Mouse (Mus musculus): ENCODE measurements around the gene Slco1a4.
"Not testable (repeated sequence)": the region's sequence is repeated elsewhere in the genome, so short reads cannot be mapped to it uniquely, and the experiment has no call there.

Slco1a4 gene

DNA sequence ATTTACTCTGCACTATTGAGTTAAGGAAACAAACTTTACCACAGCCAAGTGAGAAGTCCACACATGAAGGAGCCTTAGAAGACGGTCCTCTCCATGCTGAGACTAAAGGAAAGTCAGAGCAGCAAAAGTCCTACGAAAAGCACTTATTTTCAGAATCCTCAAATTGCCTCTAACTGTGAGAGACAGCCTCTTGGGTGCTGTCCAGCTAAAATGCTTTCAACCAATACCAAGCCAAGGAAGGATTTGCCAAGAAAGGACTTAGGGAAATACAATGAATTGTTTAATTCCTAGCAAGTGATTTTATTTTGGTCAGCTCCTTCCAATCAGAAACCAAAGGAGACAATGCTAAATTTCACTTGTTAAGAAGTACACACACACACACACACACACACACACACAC, at the start of gene Slco1a4:
Slco1a4 (minus strand) TSS at position 115 of the 400 bp plus-strand sequence.
- DNase-seq (ENCODE audit: low read depth, low spot score) = no peak

DNA sequence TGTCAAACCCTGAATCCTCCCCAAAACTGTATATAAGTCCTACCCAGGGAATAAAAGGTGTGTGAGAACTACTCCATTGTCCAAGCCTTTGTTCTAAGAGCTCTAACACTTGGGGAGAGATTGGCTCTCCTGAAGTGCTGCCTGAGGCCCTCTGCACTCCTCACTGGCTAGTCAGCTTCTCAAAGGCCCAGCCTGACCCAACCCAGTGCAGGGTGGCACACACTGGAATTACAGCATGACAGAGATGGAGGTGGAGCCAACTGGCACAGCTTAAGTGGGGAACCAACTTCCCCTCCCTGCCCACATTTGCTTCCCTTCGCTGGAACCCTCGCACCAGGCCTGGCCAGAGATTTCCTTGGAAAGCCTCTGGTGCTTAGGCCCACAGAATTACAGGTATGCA, 42.2 kb upstream of the Slco1a4 start:
- no peak for DNase-seq (ENCODE audit: low read depth, low spot score)

DNA sequence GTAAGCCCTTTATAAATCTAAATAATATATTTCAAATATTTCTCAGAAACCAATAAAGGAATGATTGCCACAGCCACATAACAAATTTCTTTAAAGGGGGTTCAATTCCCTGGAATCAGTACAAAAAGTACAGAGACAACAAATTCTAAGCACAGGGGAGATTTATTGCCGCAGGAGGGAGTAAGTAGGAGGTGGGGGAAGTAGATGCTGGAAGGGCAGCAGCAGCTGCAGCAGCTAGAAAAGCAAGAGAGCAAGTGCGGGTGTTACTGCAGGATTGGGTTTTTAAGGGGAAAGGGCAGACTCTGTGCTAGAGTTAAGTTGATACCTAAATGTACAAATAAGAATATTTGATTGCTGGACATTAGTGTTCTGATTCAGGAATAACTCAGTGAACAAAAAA, 33.7 kb upstream of the Slco1a4 start:
- no peak for DNase-seq (ENCODE audit: low read depth, low spot score)

DNA sequence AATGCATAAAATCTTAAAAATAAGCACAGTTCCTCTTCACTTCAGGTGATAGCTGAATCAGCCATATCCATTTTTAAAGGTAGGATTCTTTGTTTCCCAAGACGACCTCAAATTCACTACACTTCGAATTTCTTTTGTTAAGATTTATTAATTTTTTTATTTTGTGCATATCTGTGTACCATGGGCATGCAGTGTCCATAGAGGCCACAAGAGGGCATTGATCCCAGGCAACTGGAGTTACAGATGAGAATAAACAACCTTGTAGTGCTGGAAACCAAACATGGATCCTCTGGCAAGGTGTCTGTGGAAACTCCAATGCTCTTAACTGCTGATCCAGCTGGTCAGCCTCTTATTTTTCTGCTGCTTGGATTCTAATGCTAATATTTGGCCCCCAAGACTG, 32.2 kb upstream of the Slco1a4 start:
- DNase-seq (ENCODE audit: low read depth, low spot score) = no peak

DNA sequence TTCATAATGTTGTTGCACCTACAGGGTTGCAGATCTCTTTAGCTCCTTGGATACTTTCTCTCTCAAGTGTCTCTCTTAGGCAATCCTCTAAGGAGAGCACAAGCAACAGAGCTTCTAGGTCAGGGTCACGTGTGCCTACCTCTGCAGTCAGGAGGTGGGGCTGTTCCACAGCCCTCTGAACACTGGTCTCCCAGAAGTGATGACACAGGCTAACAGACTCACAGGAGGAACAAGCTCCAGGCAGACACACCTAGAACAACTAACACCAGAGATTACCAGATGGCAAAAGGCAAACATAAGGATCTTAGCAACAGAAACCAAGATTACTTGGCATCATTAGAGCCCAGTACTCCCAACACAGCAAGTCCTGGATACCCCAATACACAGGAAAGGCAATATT, 26.6 kb upstream of the Slco1a4 start:
- DNase-seq (ENCODE audit: low read depth, low spot score) = no peak

DNA sequence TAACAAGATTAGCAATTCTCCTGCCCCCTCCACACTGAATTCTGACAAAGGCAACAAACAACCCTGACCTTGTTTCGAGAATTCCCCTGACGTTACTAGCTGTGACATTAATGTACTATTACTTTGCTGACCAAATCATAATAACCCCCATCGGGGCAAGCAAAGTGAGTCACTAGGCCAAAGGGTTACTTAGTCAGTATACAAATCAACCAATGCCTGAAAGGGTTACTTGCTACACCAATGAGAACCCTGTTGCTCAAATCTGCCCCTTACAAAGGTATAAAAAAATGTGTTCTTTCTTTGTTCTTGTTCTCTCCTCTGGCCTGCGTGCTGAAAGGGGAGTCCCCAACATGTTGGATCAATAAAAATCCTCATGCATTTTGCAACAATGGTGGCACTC, 19.7 kb upstream of the Slco1a4 start:
- DNase-seq (ENCODE audit: low read depth, low spot score) = not testable (repeated sequence)

DNA sequence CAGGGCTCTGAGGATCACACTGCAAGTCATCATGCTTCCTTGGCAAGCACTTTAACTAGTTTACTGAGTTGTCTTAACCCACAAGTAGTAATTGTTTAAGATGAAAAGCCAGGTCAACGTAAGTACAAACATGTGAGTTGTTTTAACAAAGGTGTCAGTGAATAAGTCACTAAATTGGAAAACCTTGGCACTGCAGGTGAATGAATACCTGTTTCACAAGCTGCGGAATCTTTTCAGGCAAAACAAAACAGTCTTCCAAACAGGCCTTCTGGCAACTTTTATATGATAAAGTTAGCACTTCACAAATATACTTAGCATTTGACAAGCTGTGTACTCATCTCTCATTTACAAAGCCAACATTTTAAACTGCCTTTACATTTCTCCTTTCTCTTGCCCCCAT, 15.7 kb upstream of the Slco1a4 start:
- no peak for DNase-seq (ENCODE audit: low read depth, low spot score)

DNA sequence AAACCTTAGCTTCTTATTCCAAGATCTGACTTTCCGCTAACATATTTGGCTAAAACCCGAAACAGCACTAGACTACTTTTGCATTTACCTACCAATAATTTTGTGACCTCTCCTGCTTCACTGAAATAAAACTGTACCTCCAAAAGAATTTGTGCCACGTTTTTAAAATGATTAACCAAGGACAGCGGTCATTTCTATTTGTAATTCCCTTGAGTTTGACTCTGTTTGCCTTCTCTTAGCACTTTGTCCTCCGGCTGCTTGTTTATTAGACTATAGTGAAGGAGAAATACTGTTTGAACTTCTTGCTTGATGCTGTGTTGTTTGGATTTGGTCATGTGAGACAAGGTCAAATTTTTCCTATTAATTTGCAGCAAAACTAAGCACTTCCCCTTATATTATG, 12.7 kb upstream of the Slco1a4 start:
- DNase-seq (ENCODE audit: low read depth, low spot score) = no peak

DNA sequence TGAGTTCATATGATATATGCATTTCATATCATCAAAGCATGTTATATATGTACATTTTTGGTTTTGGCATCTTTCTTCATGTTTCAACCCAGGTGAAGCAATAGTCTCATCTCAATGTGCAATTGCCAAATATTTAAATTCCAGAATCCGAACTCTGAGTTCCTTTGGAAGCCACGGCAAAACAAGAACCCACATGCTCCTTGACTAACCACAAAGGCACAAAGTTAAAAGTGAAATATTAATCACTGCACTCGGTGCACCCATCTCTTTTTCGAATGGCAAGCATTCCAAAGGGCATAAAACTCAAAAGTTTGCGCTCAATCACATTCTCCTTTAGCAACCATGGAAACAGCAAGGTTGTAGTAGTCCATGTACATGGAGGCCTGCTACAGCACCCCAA, 10.0 kb upstream of the Slco1a4 start:
- DNase-seq (ENCODE audit: low read depth, low spot score) = no peak

DNA sequence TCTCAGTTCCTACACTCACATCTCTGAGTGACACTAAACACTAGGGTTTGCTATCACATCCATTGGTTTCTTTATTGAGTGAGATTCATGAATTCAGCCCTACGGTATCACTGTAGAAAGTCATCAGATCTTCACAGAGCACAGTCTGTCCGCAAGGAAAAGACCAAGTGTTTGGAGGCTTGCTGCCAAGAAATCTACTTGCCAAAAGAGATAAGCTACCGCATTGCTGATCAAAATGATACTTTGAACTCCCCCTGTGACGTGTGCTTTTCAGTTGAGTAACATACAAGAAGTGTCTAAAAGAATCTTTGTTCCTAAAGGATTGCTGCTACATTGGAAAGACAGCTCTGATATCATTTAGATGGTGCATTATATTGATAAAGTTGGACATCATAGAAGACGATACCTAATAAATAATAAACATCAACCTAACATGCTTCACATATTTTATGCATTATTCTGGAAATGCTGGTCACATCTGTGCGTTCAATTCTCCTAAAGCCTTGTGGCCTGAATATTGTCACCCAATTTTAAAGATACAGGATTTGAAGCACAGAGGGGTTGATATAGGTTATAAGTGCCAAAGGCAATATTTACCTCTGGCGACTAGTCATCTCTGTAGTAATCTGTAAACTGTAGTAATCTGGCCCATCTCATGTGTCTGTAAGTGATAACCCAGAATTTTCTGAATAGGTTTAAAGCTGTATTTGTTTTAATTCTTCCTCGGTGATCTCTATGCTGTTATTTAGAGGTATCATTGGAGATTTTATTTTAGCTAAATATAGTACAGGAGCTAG, 1.9 kb upstream of the Slco1a4 start:
- DNase-seq (ENCODE audit: low read depth, low spot score) = no peak

DNA sequence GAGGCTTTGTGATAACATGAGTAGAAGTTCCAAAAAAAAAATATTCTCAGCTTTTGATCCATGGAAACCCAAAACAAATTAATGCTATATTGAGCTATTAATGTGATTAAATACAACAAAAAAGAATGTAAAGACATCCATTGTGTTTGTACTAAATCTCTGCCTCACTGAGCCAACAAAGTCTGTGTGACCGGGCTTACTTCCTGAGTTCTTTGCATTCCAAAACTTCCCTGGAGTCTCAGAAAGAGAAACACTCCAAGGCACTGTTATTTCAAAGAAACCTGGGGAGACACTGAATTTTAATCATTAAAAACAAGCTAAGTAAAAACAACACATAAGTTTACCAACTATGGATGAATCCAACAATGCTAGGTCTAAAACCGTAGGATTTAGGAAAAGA, 2.4 kb downstream of the Slco1a4 start:
- no peak for DNase-seq (ENCODE audit: low read depth, low spot score)

DNA sequence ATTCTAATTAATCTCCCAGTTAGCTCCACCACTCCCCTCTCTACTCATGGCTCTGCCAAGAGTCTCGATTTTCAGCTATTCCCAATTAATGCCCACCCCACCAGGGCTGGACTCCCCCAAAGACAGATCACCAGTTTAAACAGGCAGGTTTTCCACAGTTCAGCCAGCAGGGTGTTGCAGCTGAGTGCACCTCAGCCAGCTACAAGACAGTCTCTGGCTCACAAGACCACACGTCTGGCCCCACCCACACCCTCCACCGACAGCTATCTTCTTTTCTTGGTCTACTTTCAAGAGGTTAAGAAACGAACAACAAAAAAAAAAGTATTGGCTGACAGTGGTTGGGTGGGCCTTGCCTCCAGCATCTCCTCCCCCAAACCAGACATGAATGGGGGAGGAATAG, 6.9 kb downstream of the Slco1a4 start:
- DNase-seq (ENCODE audit: low read depth, low spot score) = no peak

DNA sequence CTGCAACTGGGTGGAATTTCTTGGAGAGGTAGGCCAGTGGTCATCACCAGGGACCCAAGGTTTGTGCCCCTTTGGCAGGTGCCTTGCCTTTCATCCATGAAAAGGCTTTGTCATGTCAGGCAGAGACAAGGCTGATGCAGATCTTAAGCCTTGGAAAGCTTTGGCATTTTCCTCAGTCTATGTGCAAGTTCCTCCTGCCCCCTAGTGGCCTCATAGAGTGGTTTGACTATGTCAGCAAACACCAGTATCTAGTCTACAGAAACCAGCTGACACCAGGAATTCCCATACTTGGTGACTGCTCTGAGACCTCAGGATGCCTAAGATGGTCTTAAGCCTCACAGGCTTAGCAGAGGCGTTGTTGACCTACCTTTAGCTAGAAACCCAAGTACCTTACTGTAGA, 58.2 kb downstream of the Slco1a4 start:
- DNase-seq (ENCODE audit: low read depth, low spot score) = peak; percentile 29

DNA sequence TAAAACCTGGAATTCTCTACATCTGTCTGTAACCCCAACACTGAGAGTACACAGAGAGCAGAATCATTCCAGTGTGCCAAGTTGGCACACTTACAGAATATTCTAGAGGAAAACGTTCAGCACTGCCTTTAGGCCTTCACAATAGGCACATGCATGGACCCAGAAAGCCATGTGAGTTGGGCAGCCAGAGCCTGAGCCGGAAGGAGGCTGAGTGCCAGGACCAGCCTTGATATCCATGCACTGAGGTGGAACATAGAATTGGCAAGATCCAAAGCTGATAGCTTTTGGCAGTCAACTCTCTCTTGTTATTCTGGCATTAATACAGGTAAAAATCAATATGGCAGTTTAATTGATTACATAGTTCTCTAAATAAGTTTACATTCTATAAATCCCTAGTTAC, 81.5 kb downstream of the Slco1a4 start:
- DNase-seq (ENCODE audit: low read depth, low spot score) = no peak

DNA sequence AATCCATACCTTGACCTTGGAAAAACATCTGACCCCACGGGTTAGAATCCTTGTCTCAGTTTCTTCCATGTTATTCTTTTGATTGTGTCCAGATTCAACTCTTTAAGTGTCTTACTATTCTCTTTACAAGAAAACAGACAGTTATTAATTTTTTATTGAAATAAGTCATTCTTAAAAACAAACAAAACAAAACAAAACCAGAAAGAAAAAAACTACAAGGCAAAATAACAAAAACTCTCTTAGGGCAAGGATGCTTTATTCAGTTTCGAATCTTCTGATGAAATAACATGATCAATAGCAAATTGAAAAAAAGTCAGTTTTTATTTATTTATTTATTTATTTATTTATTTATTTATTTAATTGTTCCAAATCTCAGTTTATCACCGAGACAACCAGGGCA, 82.3 kb downstream of the Slco1a4 start, which contains the start of gene Gm5724:
Gm5724 (minus strand) TSS at position 101 of the 400 bp plus-strand sequence.
- DNase-seq (ENCODE audit: low read depth, low spot score) = no peak

Measured in retina, adult 2 months (tissue).